Mouse (Mus musculus) thymus, postnatal 0 days (tissue): ENCODE results near the gene Gm20388. TPM values are rescaled to one million over a fixed set of nuclear protein-coding genes. Genes with fewer than 3 reads are reported as not detected.
"Not testable (repeated sequence)": the region's sequence is repeated elsewhere in the genome, so short reads cannot be mapped to it uniquely, and the experiment has no call there.

Source experiments
- DNase-seq: peaks from one replicate; pipeline ENCODE4 v3.0.0-alpha.2; 2015; ENCODE audit warnings: low spot score
- polyA plus RNA-seq: library from polyadenylated mRNA; unstranded; fragments of >200 nt; fragmentation: Nextera tagmentation; extraction: Ambion mirVana; gene quantifications from 2 replicates; pipeline ENCODE4 v1.2.1, GENCODE M21; 2015

The Gm20388 gene
- polyA plus RNA-seq, 1 experiment from 2014 or later = not detected

DNA sequence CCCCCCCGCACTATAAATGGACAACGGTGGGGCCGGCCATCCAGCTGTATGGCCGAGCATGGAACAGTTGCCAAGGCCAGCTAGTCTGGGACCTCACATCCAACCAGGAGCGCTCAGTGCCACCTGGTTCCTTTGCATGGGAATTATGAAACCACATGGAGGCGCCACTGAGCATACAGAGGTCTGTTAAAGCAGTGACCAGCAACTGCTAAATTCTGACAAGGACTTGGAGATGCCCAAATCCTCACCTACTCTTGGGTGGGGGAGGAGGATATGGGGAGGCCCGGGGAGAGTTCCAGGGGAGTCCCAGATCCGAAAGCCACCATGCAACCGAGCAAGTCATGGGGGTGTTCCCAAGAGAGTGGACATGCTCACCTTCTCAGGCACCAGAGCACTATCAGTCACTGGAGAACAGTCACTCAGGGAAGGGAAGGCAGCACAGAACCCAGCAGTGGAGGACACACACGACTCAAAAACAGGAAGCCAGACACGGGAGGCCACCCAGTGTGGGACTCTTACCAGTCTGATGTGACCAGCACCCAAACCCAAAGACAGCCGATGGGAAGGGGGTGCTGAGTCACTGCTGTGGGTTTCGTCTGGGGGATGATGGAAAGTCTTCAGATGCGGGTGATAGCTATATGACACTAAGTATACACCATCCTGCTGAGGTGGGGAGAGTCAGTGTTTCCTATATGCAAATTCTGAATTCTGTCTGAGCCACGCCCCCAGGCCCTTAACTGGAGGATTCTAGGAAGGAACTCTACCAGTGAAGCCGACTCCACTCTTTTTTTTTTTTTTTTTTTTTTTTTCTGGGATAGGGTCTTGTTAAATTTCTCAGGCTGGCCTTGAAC is 422.0 kb downstream of the Gm20388 start:
- DNase-seq = peak; percentile 60

DNA sequence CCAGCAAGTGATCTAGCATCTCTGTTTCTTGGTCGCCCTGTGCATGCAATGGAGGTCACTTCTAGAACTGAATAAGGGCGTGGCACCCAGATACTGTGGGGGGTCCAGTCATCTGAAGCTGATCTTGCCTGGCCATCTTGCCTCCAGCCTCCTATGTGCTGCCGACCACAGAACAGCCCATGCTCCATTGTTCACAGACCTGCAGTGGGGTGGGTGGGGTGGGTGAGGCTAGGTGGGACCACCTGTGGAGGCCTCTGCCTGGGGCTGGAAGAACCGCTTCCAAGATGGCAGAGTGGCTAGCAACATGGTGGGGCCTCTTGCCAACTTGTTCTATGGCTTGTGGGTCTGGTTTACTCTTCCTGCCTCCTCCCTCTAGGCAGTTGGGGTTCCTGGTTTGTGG is 423.0 kb downstream of the Gm20388 start:
- DNase-seq = no peak

DNA sequence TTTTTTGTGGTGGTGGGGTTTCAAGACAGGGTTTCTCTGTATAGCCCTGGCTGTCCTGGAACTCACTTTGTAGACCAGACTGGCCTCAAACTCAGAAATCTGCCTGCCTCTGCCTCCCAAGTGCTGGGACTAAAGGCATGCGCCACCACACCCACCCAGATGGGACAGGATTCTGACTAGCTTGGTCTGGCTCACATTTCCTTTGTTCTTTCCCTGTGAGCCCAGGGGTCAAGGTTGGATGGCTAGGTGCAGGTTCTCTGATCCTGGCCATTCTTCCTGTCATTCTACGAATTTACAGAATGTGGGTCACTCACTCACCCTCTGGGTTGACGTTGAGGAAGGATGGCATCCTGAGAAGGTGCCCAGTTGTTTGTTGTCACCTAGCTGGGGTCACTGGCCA is 423.6 kb downstream of the Gm20388 start:
- not testable (repeated sequence) for DNase-seq

DNA sequence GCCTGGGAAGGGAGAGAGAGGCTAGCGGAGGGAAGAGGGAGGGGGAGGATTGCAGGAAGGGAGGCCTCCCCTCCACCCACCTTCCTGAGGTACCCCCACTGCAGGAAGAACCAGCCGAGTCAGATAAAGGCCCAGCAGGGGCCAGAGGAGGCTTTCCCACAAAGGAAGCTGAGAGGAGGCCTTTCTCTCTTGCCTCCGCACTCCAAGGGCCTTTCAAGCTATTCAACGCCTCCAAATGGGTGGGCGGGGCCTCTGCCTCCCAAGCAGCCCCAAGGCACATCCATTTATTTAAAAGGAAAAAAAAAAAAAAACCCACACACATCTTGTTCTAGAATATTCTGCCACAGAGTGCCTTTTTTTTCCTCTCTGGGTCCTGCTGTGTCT is 424.2 kb downstream of the Gm20388 start:
- DNase-seq = no peak

GRCm38 (mm10) chr8:120335262-120336086 is 424.8 kb downstream of the Gm20388 start:
- no peak for DNase-seq

- DNase-seq = no peak
These were observed 425.4 kb downstream of the Gm20388 start for GRCm38 (mm10) chr8:120336087-120336380.

GRCm38 (mm10) chr8:120336909-120337555 is 426.4 kb downstream of the Gm20388 start:
- DNase-seq = peak; percentile 44

DNA sequence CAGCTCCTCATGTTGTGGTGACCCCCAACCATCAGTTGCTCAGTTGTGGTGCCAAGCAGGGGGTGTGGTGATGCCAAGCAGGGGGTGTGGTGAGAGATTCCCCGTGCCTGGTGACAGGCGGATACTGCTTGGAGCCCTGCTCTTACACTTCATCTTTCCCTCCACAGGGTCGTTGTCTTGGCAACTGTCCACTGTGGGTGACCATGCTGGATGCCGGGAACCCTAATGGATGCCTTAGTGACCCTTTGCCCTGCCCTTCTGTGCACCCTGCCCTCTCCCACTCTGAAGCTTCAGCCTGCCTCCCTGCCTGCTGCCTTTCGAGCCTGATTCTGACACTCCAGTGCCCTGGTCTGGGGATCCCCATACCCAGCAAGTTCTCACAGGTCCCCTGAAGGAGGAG is 427.0 kb downstream of the Gm20388 start:
- no peak for DNase-seq

DNA sequence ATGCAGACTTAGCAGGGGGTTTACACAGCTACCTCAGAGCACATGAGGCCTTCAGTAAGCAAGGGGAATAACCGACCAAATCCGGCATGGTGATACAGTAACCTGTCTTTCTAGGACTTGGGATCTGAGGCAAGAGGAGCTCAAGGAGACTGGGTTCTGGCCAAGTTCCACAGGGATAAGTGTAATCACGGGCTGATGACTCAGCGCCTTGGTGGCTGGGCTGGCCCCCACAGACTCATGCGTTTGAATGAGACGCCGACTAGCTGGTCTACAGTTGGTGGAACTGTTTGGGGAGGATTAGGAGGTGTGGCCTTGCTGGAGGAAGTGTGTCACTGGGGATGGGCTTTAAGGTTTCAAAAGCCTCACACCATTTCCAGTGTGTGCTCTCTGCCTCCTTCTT is 428.0 kb downstream of the Gm20388 start:
- no peak for DNase-seq

GRCm38 (mm10) chr8:120339743-120340142 is 429.1 kb downstream of the Gm20388 start:
- DNase-seq = no peak

DNA sequence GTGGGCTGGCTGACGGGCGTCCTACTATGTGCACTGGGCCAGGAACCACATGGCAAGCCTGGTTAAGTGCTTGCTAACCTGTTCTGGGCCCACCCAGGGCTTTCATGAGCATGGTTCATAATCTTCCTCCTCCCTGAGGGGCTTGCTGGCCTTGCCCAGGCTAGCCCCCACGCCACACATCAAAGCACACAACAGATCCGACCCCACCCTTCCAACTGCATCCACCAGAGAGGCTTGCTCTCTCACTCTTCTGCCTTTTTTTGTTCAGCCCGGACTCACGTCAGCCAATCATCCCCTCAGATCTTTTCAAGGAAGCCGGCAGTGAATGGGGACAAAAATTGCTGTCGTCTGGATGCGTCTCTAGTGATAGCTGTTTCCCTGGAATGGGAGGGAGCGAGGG is 430.5 kb downstream of the Gm20388 start:
- DNase-seq = no peak

GRCm38 (mm10) chr8:120342847-120343548 is 432.4 kb downstream of the Gm20388 start:
- DNase-seq = no peak

- DNase-seq = no peak
These were observed 432.9 kb downstream of the Gm20388 start for GRCm38 (mm10) chr8:120343582-120343981.

DNA sequence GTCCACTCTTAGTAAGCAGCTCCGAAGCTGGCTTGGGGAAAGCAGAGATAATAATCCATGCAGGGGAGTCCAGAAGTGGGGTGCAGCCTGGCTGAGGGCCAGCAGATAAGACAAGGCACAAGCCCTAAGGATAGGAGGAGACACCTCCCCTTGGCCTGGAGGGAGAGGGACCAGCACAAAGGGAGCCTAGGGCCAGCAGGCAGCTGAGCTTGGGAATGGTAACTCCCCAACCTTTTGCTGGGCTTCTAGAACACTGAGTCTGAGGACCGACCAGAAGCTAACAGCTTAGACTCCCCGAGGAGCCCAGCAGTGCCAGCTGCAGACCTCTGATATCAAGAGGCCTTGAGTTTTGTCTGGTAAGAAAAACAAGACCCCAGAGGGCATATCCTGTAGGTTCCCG is 433.5 kb downstream of the Gm20388 start:
- DNase-seq = peak; percentile 48

- no peak for DNase-seq
These were observed 433.9 kb downstream of the Gm20388 start for GRCm38 (mm10) chr8:120344583-120344982.

DNA sequence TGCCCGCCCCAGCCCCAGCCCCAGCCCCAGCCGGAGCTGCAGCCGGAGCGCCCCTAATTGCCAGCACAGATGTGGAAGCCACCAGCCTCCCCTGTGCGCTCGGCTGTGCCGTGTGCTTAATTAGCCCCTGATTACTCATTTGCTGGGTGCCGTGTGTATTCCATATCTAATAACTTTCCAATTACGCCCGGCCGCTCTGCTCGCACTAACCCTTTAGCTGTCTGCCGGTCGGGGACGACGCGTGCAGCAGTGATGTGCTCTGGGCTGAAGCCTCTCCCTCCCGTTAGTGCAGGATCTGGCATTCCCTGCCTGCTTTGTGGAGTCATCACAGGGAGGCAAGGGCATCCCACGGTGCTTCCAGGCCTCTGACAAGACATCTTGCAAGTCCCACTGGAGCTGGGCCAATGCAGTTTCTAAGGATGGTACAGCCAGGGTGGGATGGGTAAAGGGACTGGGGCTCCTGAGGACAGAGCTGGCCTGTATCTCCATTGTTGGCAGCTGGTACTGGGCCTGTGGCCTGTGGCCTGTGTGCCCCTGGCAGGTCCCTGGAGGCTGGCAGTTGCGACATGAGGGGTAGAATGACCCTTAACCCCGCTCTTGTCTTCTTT is 437.2 kb downstream of the Gm20388 start:
- no peak for DNase-seq

GRCm38 (mm10) chr8:120348922-120349321 is 438.3 kb downstream of the Gm20388 start:
- DNase-seq = no peak

- no peak for DNase-seq
These were observed 440.9 kb downstream of the Gm20388 start for GRCm38 (mm10) chr8:120351332-120352071.

DNA sequence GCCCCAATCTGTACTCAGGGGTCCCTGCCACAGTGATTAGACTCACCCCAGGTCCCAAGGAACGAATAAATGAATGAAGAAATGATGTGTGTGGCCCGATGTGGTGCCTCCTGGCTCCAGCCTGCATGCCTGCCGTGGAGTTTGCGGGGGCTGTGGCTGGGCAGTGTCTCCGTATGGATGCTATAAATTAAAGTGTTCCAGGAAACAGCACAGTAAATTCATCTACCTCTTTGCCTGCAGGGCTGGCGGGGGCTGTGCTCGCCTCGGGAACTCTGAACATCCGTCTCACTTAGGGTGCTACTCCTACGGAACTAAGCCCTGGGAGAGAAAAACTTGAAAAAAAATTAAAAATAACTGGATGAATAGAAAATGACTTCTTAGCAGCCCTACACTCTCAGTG is 441.5 kb downstream of the Gm20388 start:
- DNase-seq = no peak

- DNase-seq = no peak
These were observed 445.4 kb downstream of the Gm20388 start for GRCm38 (mm10) chr8:120356067-120356466.
